Mouse (Mus musculus) erythroblast, embryonic 14.5 days (primary cell): ENCODE results near the gene 2210016F16Rik.
"Not testable (repeated sequence)": the region's sequence is repeated elsewhere in the genome, so short reads cannot be mapped to it uniquely, and the experiment has no call there.

Source experiments
- GATA1 ChIP-seq: IDR thresholded peaks from 2 replicates; pipeline ENCODE4 v1.6.1; 2012; ENCODE audit warnings: low read length, inconsistent platforms, mixed read lengths
- TAL1 ChIP-seq: IDR thresholded peaks from 3 replicates; pipeline ENCODE4 v1.6.1; 2012; ENCODE audit warnings: low read length, inconsistent platforms, mixed read lengths

DNA sequence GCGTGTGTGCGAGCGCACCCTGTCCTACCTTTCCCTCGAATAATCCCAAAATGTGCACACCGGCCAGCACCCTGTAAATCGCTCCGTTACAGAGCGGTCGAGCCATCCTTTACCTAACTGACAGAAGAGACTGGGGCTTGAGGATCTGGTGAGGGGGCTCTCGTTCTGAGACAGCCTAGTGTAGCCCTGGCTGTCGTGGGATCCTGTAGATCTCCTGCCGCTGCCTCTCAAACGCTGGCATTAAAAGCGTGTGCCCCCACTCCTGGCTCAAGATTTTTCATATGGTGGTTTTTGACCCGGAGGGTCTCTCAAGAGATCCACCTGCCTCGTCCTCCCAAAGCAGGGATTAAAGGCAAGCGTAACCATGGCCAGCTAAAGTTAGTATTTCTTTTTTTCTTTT lies 18.2 kb upstream of the 2210016F16Rik start, which contains the start of gene Hnrnpk:
- TF ChIP-seq TAL1, GATA1: not testable (repeated sequence)
